Mouse (Mus musculus) layer of hippocampus, adult 2 months (tissue): ENCODE data around the gene Postn. TPM values are rescaled to one million over a fixed set of nuclear protein-coding genes. Genes with fewer than 3 reads are reported as not detected.
A peak's percentile ranks its signal among the peaks of the same experiment; 100 is the strongest.

ENCODE experiments used
- DNase-seq, 2 experiments: peaks; one replicate each; pipeline ENCODE4 v3.0.0; 2022; ENCODE audit warnings: low spot score in 2 of 2
- H3K27ac ChIP-seq: fragments of 200-600 bp; 2 replicates; pipeline ENCODE4 v1.8.1; 2022
- H3K4me3 ChIP-seq: fragments of 200-600 bp; 2 replicates; pipeline ENCODE4 v1.8.1; 2022; ENCODE audit warnings: mild to moderate bottlenecking
- CTCF ChIP-seq: fragments of 200-600 bp; conservative IDR thresholded peaks from 2 replicates; pipeline ENCODE4 v1.8.1; 2022; ENCODE audit warnings: antibody characterized with exemption, mild to moderate bottlenecking, moderate library complexity
- long read RNA-seq, 2 experiments: library from polyadenylated mRNA; stranded (forward); transcript quantifications; one replicate each; pipeline ENCODE4 v2.0.0; 2021; ENCODE audit warnings: borderline mapping rate in 2 of 2
- total RNA-seq, 2 experiments: library from RNA; stranded (reverse); gene quantifications; 2 replicates each; pipeline ENCODE4 v1.2.3; 2021

Gene Postn
- total RNA-seq: 1 to 10 TPM; 1.1 to 2.2 TPM
- long read RNA-seq, experiment 1, partial matches to known transcripts: 0 of 1 reads
- long read RNA-seq, experiment 1, other reads (novel, unspliced or antisense): 1 of 1 reads
- long read RNA-seq, experiment 2: 0 reads

DNA sequence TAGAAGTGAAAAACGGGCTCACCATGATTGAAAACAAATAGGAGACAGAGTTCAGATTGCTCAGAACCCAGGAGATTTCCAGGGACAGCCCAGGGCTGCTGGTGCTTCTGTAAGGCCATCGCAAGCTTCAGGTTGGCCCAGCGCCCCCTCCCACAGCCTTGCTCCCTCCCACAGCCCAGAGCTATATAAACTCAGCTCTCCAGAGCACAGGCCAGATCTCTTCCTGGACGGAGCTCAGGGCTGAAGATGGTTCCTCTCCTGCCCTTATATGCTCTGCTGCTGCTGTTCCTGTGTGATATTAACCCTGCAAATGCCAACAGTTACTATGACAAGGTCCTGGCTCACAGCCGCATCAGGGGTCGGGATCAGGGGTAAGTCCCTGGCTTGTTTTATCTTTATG lies at the start of gene Postn:
Postn (plus strand) TSS at position 213 of the 400 bp plus-strand sequence.
- Histone ChIP-seq H3K4me3 (no peak within 1 kb of the TSS), H3K27ac (no peak within 1 kb of the TSS)
- no peak for DNase-seq
- no peak for TF ChIP-seq CTCF

GRCm38 (mm10) chr3:54314055-54314454 lies 46.9 kb upstream of the Postn start:
- peak; percentile 75 for TF ChIP-seq CTCF
- no peak for DNase-seq
- no peak overlapping the region for H3K27ac ChIP-seq
- no peak overlapping the region for H3K4me3 ChIP-seq

DNA sequence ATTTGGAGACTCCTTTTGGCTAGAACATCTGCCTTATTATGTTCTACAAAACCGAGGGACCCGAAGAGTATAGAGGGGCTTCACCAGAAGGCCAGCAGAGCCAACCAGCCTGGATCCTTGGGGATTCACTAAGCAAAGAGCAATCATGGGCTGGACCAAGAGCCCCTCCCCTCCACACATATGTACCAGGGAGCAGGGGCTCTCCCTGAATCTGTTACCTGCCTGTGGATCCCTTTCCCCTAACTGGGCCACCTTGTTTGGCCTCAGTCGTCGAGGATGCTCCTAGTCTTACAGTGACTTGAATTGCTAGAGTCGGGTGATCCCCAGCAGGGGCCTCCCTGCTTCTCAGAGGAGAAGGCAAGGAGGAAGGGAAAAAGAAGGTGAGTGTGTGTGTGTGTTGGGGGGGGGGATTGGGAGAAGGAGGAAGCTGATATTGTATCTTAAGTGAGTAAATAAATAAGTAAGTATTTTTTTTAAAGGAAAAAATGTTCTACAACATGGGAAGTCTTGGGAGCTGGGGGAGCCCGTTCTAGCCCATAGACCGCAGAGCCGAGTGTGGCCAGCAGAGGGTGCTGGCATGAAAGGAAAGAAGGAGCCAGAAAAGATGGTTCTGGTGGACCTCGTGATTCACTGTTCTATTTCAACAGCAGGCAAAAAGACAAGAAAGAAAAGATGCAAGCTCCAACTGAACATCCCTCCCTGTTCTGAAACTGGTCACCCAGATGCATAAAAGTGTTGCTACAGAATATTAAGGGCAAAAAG lies 7.8 kb upstream of the Postn start:
- peak; percentile 67 to 83 for DNase-seq
- TF ChIP-seq CTCF: peak; percentile 89
- no peak overlapping the region for H3K4me3 ChIP-seq
- no peak overlapping the region for H3K27ac ChIP-seq

DNA sequence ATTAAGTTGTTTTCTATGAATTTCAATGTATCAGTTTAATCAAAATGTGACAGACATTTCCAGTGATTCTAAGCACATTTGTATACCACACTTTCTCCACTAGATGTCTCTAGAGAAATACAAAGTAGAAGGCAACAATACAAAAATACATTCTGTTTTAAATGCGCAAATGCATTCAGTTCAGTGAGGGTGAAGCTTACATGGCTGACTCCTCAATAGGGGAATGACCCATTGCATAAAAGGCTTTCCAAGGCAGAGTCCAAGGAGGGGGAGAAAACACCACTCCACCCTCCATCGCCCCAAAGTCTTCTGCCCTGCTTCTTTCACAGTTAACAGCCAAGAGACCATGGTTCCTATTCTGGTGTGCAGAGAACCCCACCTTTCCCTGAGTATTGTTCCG lies 3.3 kb upstream of the Postn start:
- no peak overlapping the region for H3K27ac ChIP-seq
- no peak overlapping the region for H3K4me3 ChIP-seq
- peak; percentile 82 for TF ChIP-seq CTCF
- no peak for DNase-seq

DNA sequence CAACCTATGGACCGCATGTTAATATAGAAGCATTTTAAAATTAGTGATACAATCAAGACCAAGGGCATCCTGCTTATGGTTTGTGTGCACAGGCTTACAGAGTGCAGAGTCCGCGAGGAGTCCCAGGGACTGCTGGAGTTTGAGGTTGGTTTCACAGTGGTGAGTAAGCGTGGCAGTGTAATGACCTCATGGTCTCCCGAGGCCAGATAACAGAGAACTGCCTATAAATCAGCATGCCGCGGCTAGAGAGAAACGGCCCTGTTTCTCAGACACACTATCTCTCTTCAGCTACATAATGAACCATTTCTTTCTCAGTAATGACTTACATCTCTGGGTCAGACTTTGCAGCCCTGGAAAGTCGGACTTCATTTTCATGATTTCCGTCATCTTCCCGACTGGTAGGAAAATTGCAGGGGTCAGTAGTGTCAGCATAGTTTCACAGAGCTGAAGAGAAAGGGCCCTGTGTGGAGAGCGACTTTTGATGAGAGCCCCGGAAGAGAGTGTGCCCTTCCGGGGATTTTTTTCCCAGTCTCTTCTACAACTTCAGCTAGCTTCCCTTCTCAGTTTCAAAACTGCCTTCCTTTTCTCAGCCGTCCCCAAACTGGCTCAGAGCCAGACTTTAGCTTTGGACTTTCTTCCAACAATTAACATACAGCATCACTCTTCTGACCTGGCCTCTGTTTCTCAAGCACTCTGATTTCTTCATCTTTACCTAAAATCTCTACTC lies 2.3 kb upstream of the Postn start:
- no peak for TF ChIP-seq CTCF
- no peak for DNase-seq
- no peak overlapping the region for H3K27ac ChIP-seq
- H3K4me3 ChIP-seq: no peak overlapping the region

DNA sequence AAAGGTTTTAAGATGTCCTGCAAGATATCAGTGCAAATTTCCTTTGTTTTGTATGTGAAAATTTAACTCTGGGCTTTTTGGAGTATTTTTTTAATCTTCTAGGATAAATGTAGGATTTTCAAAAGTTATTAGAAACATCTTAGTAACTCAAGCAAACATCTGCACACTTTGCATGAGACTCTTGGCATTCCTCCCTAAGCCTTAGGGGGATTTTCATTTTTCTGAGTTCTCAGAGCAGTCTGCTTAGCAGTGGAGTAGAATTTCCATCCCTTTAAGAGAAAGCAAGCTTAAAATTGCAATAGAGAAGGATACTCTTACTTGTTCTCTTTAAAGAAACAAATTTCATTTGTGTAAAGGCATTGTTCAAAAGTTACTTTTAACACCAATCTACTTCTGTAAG lies 747 bp downstream of the Postn start:
- Histone ChIP-seq H3K27ac (no peak overlapping the region), H3K4me3 (no peak overlapping the region)
- TF ChIP-seq CTCF: no peak
- no peak for DNase-seq

DNA sequence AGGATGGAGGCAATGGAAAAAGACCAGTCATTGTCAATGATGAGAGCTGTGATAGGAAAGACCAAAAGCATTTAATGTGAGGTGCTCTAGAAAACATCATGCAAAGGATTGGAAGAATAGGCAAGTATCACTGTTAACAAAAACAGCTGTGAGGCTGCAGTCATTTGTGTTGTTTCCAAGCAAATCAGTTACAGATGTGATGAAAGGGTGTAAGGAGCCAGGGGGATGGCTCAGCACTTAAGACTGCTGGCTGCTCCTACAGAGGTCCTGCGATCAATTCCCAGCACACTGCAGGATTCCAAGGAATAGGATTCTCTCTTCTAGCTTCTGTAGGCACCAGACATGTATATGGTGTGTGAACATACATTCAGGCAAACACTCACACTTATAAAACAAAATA lies 10.1 kb downstream of the Postn start:
- no peak for DNase-seq
- H3K4me3 ChIP-seq: no peak overlapping the region
- H3K27ac ChIP-seq: no peak overlapping the region
- no peak for TF ChIP-seq CTCF

- Histone ChIP-seq H3K4me3 (no peak overlapping the region), H3K27ac (no peak overlapping the region)
- DNase-seq: no peak
- no peak for TF ChIP-seq CTCF
These were observed 11.7 kb downstream of the Postn start for GRCm38 (mm10) chr3:54372625-54373024.

GRCm38 (mm10) chr3:54376014-54376413 lies 15.1 kb downstream of the Postn start:
- TF ChIP-seq CTCF: no peak
- no peak for DNase-seq
- H3K4me3 ChIP-seq: no peak overlapping the region
- no peak overlapping the region for H3K27ac ChIP-seq

DNA sequence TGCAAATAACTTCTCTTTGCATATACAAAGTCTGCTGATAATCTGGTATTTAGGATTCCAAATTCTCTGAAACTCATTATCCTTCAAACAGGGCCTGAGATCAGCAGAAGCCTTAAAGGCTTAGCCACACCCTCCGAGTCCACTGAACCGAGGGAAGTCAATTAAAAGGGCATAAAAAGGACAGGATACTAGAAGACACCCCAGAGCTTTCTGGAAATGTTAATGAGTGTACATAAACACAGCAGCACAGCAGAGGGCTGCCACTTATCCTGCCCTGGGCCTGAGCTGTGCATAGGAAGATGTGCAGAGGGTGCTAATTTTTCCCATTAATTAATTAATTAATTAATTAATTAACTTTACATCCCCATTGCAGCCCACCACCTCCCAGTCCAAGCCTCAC lies 16.7 kb downstream of the Postn start:
- Histone ChIP-seq H3K4me3 (no peak overlapping the region), H3K27ac (no peak overlapping the region)
- DNase-seq: no peak
- TF ChIP-seq CTCF: no peak

- Histone ChIP-seq H3K27ac (no peak overlapping the region), H3K4me3 (no peak overlapping the region)
- DNase-seq: no peak
- no peak for TF ChIP-seq CTCF
These were observed 17.2 kb downstream of the Postn start for GRCm38 (mm10) chr3:54378135-54378534.

- Histone ChIP-seq H3K4me3 (no peak overlapping the region), H3K27ac (no peak overlapping the region)
- no peak for TF ChIP-seq CTCF
- DNase-seq: no peak
These were observed 19.1 kb downstream of the Postn start for GRCm38 (mm10) chr3:54379981-54380380.

DNA sequence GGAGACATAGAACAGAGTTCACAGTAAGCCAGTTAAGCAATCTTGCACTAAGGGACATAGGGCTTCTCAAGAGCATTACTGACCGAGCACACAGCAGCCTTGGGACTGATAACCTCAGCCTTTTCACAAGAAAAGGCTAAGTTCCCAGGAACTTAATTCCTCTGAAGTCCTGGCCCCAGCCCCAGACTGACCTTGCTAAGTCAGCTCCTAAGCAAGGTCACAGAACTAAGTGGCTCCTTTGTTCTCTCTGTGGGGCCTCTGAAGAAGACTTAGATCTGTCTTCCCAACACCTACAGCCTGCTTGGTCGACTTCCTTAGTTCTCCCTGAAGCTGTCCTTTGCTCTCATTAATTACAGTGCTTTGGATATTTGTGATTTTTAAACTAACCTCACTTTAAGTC lies 38.4 kb downstream of the Postn start:
- no peak for TF ChIP-seq CTCF
- no peak overlapping the region for H3K27ac ChIP-seq
- H3K4me3 ChIP-seq: no peak overlapping the region
- no peak for DNase-seq

GRCm38 (mm10) chr3:54399911-54400310 lies 39.0 kb downstream of the Postn start:
- DNase-seq: no peak
- Histone ChIP-seq H3K4me3 (no peak overlapping the region), H3K27ac (no peak overlapping the region)
- TF ChIP-seq CTCF: no peak
